Mouse (Mus musculus): ENCODE measurements at regions not wholly inside any gene's neighbourhood (a gene's known extent, or its start where the extent isn't known, plus 50 kb on each side); places are given as distances from the start of the nearest gene placed in this dataset.

GRCm38 (mm10) chr9:113462888-113463287, 245.2 kb downstream of the Pdcd6ip start:
- ATAC-seq = peak; percentile 34; the same call in 1 of the 2 replicates
- no peak overlapping the region for H3K4me3 ChIP-seq (ENCODE audit: low read length)
- H3K27me3 ChIP-seq (replicated peaks; ENCODE audit: control insufficient read depth, insufficient read depth, low read length) = no peaks in the 10 kb centered on the region
- no peaks in the 10 kb centered on the region for H3K9me3 ChIP-seq (ENCODE audit: control insufficient read depth, low read length)
- H3K4me1 ChIP-seq (ENCODE audit: control insufficient read depth, insufficient read depth, low read depth, low read length) = peaks cover 7% of the 10 kb centered on the region; the same call in 1 of the 2 replicates
- no peak overlapping the region for H3K4me2 ChIP-seq (ENCODE audit: low read length)
- WGBS = 17% methylated on average over 2 of the region's 2 CpGs
- no peak overlapping the region for H3K27ac ChIP-seq (ENCODE audit: low read depth, low read length)
- H3K9ac ChIP-seq (ENCODE audit: low read depth, low read length) = no peak overlapping the region
- H3K36me3 ChIP-seq (ENCODE audit: control insufficient read depth, insufficient read depth, low read length) = no peaks in the 10 kb centered on the region

DNA sequence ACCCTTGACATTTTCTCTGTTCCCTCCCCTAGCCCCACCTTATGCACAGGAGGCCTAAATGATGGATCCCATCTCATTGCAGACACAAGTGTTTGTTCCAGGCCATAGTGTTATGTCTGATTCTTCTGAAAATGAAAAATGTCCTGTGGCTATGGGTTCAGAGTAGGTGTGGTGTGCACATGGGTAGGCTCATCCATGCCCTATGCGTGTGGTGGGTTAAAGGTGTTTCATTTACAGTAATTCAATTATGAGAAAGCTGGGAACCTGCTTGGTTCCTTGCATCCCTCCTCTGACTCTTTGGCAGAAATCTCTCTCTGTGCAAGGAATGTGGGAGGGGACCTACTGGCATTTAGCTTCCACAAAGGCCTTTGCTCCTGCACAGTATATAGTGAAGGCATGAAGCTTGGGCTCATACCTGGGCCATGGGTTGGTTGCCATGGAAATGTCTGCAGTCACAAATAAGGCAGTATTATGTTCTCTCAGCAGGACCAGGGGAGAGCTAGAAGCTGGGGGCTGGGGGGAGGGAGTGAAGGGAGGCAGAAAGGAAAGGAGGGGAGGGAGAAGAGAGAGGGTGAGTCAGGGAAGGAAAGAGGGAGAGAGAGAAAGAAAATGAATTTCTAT, 245.7 kb downstream of the Pdcd6ip start:
- Histone ChIP-seq H3K36me3 (ENCODE audit: control insufficient read depth, insufficient read depth, low read length) (no peaks in the 10 kb centered on the region), H3K27ac (ENCODE audit: low read depth, low read length) (no peak overlapping the region), H3K27me3 (replicated peaks; ENCODE audit: control insufficient read depth, insufficient read depth, low read length) (no peaks in the 10 kb centered on the region), H3K4me1 (ENCODE audit: control insufficient read depth, insufficient read depth, low read depth, low read length) (peaks cover 7% of the 10 kb centered on the region; the same call in 1 of the 2 replicates), H3K4me2 (ENCODE audit: low read length) (no peak overlapping the region), H3K9me3 (ENCODE audit: control insufficient read depth, low read length) (no peaks in the 10 kb centered on the region), H3K4me3 (ENCODE audit: low read length) (no peak overlapping the region), H3K9ac (ENCODE audit: low read depth, low read length) (no peak overlapping the region)
- peak; percentile 88 for ATAC-seq
- 48% methylated on average over 1 of the region's 1 CpGs for WGBS

GRCm38 (mm10) chr9:113459885-113460284, 248.2 kb downstream of the Pdcd6ip start:
- no peak for ATAC-seq
- no peaks in the 10 kb centered on the region for H3K27me3 ChIP-seq (replicated peaks; ENCODE audit: control insufficient read depth, insufficient read depth, low read length)
- no peaks in the 10 kb centered on the region for H3K9me3 ChIP-seq (ENCODE audit: control insufficient read depth, low read length)
- no peak overlapping the region for H3K9ac ChIP-seq (ENCODE audit: low read depth, low read length)
- no peak overlapping the region for H3K27ac ChIP-seq (ENCODE audit: low read depth, low read length)
- no peak overlapping the region for H3K4me2 ChIP-seq (ENCODE audit: low read length)
- no peaks in the 10 kb centered on the region for H3K36me3 ChIP-seq (ENCODE audit: control insufficient read depth, insufficient read depth, low read length)
- H3K4me3 ChIP-seq (ENCODE audit: low read length) = no peak overlapping the region
- H3K4me1 ChIP-seq (ENCODE audit: control insufficient read depth, insufficient read depth, low read depth, low read length) = peaks cover 7% of the 10 kb centered on the region; the same call in 1 of the 2 replicates
- 70% methylated on average over 5 of the region's 5 CpGs for WGBS

- no peak overlapping the region for H3K4me2 ChIP-seq (ENCODE audit: low read length)
- no peaks in the 10 kb centered on the region for H3K36me3 ChIP-seq (ENCODE audit: control insufficient read depth, insufficient read depth, low read length)
- no peaks in the 10 kb centered on the region for H3K27me3 ChIP-seq (replicated peaks; ENCODE audit: control insufficient read depth, insufficient read depth, low read length)
- H3K9ac ChIP-seq (ENCODE audit: low read depth, low read length) = no peak overlapping the region
- H3K9me3 ChIP-seq (ENCODE audit: control insufficient read depth, low read length) = no peaks in the 10 kb centered on the region
- H3K4me3 ChIP-seq (ENCODE audit: low read length) = no peak overlapping the region
- no peak for ATAC-seq
- WGBS = 29% methylated on average over 2 of the region's 2 CpGs
- peaks cover 7% of the 10 kb centered on the region; the same call in 1 of the 2 replicates for H3K4me1 ChIP-seq (ENCODE audit: control insufficient read depth, insufficient read depth, low read depth, low read length)
- no peak overlapping the region for H3K27ac ChIP-seq (ENCODE audit: low read depth, low read length)
These were observed 248.8 kb downstream of the Pdcd6ip start for GRCm38 (mm10) chr9:113459221-113459620.

DNA sequence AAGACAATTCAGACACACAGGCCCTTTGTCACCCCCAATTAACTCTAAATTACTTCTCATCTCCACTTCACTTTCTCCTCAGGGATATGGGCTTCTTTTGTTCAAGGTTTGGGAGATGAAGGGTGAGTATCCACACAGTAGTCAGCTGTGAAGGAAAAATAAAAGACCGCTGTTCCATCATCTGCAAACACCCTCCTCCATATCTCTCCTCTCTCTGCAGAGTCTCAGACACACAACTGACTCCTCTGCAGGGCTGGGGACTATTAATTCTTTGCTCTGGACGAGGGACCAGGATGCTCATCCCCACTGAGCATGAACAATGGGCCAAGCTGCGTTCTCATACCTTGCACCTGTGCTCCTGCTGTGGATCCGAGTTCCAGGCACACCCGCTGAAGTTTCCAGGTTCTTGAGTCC, 249.3 kb downstream of the Pdcd6ip start:
- no peak for ATAC-seq
- H3K36me3 ChIP-seq (ENCODE audit: control insufficient read depth, insufficient read depth, low read length) = no peaks in the 10 kb centered on the region
- no peak overlapping the region for H3K4me3 ChIP-seq (ENCODE audit: low read length)
- no peak overlapping the region for H3K27ac ChIP-seq (ENCODE audit: low read depth, low read length)
- peaks cover 7% of the 10 kb centered on the region; the same call in 1 of the 2 replicates for H3K4me1 ChIP-seq (ENCODE audit: control insufficient read depth, insufficient read depth, low read depth, low read length)
- WGBS = 18% methylated on average over 5 of the region's 5 CpGs
- no peak overlapping the region for H3K9ac ChIP-seq (ENCODE audit: low read depth, low read length)
- H3K27me3 ChIP-seq (replicated peaks; ENCODE audit: control insufficient read depth, insufficient read depth, low read length) = no peaks in the 10 kb centered on the region
- no peaks in the 10 kb centered on the region for H3K9me3 ChIP-seq (ENCODE audit: control insufficient read depth, low read length)
- no peak overlapping the region for H3K4me2 ChIP-seq (ENCODE audit: low read length)

DNA sequence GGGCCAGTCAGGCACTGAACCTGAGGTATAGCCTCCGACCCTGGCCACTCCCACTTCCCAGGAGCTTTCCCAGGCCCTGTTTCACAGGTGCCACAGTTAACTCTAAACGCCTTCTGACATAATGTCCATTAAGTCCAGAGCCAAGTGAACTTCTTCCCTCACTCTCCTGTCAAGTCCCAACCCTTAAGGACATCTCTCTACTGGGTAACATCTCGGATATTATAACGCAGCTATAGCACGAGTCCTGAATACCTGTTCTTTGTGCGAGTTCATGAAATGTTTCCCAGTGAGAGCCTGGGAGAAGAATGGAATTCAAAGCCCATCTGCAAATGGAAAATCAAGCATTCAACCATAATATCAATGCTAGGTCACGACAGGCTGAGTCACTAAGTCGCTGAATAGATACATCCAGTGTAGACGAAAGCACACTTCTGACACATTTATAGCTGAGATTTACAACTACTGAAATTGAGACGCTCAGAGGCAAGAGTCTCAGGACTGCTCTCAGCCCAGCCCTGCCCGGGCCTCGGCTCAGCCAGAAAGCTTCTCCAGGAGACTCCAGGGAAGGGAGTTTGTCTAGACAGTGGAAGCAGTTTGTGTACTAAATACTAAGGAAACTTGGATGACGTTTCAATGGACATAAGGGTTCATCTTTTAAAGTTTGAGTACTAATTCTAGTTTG, 250.7 kb downstream of the Pdcd6ip start:
- 81% methylated on average over 13 of the region's 13 CpGs for WGBS
- Histone ChIP-seq H3K4me2 (ENCODE audit: low read length) (no peak overlapping the region), H3K4me1 (ENCODE audit: control insufficient read depth, insufficient read depth, low read depth, low read length) (no peaks in the 10 kb centered on the region), H3K27me3 (replicated peaks; ENCODE audit: control insufficient read depth, insufficient read depth, low read length) (no peaks in the 10 kb centered on the region), H3K27ac (ENCODE audit: low read depth, low read length) (no peak overlapping the region), H3K4me3 (ENCODE audit: low read length) (no peak overlapping the region), H3K36me3 (ENCODE audit: control insufficient read depth, insufficient read depth, low read length) (no peaks in the 10 kb centered on the region), H3K9me3 (ENCODE audit: control insufficient read depth, low read length) (no peaks in the 10 kb centered on the region), H3K9ac (ENCODE audit: low read depth, low read length) (no peak overlapping the region)
- no peak for ATAC-seq

DNA sequence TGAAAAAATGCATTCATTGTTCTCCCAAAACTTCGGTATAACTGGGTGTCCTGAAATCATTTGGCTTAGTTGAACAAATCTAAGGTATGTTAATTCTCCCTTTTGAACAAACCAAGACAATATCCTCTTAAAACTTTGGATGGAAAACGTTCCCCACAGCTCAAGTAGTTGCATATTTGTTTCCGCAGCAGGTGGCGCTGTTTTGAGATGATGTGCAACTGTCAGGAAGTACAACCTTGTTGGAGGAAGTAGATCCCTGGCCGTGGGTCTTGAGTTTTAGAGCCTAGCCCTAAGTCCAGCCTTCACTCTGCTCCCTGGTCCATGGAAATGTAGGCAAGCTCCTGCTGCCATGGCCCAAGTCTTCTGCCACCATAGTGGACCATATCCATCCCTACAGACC, 252.5 kb downstream of the Pdcd6ip start:
- no peaks in the 10 kb centered on the region for H3K9me3 ChIP-seq (ENCODE audit: control insufficient read depth, low read length)
- H3K9ac ChIP-seq (ENCODE audit: low read depth, low read length) = no peak overlapping the region
- no peaks in the 10 kb centered on the region for H3K4me1 ChIP-seq (ENCODE audit: control insufficient read depth, insufficient read depth, low read depth, low read length)
- WGBS = 88% methylated on average over 5 of the region's 5 CpGs
- no peak overlapping the region for H3K4me3 ChIP-seq (ENCODE audit: low read length)
- H3K4me2 ChIP-seq (ENCODE audit: low read length) = no peak overlapping the region
- no peaks in the 10 kb centered on the region for H3K27me3 ChIP-seq (replicated peaks; ENCODE audit: control insufficient read depth, insufficient read depth, low read length)
- ATAC-seq = no peak
- no peak overlapping the region for H3K27ac ChIP-seq (ENCODE audit: low read depth, low read length)
- no peaks in the 10 kb centered on the region for H3K36me3 ChIP-seq (ENCODE audit: control insufficient read depth, insufficient read depth, low read length)

GRCm38 (mm10) chr9:113453231-113453630, 254.8 kb downstream of the Pdcd6ip start:
- Histone ChIP-seq H3K27ac (ENCODE audit: low read depth, low read length) (no peak overlapping the region), H3K4me1 (ENCODE audit: control insufficient read depth, insufficient read depth, low read depth, low read length) (no peaks in the 10 kb centered on the region), H3K27me3 (replicated peaks; ENCODE audit: control insufficient read depth, insufficient read depth, low read length) (no peaks in the 10 kb centered on the region), H3K36me3 (ENCODE audit: control insufficient read depth, insufficient read depth, low read length) (no peaks in the 10 kb centered on the region), H3K4me2 (ENCODE audit: low read length) (no peak overlapping the region), H3K9ac (ENCODE audit: low read depth, low read length) (no peak overlapping the region), H3K4me3 (ENCODE audit: low read length) (no peak overlapping the region), H3K9me3 (ENCODE audit: control insufficient read depth, low read length) (no peaks in the 10 kb centered on the region)
- no peak for ATAC-seq
- 61% methylated on average over 3 of the region's 3 CpGs for WGBS

DNA sequence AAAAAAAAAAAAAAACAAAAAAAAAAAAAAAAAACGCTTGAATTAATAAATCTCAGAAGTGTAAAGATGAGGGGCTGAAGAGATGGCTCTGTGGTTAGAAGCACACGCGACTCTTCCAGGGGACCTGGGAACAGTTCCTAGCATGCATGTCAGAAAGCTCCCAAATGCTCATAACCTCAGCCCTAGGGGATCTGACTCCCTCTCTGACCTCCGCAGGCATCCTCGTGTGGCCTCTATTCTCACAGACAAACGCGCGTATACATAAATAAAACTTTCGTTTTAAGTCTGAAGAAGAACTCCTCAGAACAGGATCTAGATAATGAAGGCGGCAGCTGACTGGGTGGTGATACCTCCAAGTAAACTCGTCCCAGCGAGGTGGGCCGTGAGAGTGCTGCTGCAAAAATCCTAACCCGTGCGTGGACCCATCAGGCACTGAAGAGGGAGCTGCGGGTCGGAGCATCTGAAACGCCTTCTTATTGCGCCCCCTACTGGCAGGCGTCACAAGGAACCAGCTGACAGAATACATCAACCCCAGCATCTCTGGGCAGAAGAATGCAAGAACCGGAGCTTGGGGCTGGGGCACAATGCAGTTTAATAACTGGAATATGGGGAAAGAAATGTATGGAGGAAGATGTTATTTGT, 266.2 kb downstream of the Pdcd6ip start:
- H3K27me3 ChIP-seq (replicated peaks; ENCODE audit: control insufficient read depth, insufficient read depth, low read length) = no peaks in the 10 kb centered on the region
- peak overlapping the region; percentile 16; the same call in 1 of the 2 replicates for H3K9ac ChIP-seq (ENCODE audit: low read depth, low read length)
- 8% methylated on average over 21 of the region's 21 CpGs for WGBS
- peak; percentile 80; the same call in 1 of the 2 replicates for ATAC-seq
- H3K9me3 ChIP-seq (ENCODE audit: control insufficient read depth, low read length) = no peaks in the 10 kb centered on the region
- peaks cover 4% of the 10 kb centered on the region; the same call in 1 of the 2 replicates for H3K4me1 ChIP-seq (ENCODE audit: control insufficient read depth, insufficient read depth, low read depth, low read length)
- no peak overlapping the region for H3K27ac ChIP-seq (ENCODE audit: low read depth, low read length)
- H3K4me3 ChIP-seq (ENCODE audit: low read length) = peak overlapping the region; percentile 30
- no peaks in the 10 kb centered on the region for H3K36me3 ChIP-seq (ENCODE audit: control insufficient read depth, insufficient read depth, low read length)
- H3K4me2 ChIP-seq (ENCODE audit: low read length) = peak overlapping the region; percentile 54

Data from hindbrain, embryonic 16.5 days (tissue).